Mouse (Mus musculus): Measurements from ENCODE around the gene Sfi1. TPM values are rescaled to one million over a fixed set of nuclear protein-coding genes. Genes with fewer than 3 reads are reported as not detected.

Sfi1 gene
- polyA plus RNA-seq (2015; fragmentation: Nextera tagmentation; extraction: Ambion mirVana) = 4.7 and 9.2 TPM in 2 replicates

GRCm38 (mm10) chr11:3193363-3193762 lies at the start of gene Sfi1:
Gene Sfi1, minus strand, starts transcription at chr11:3193463.

GRCm38 (mm10) chr11:3202231-3202701 lies 9.0 kb upstream of the Sfi1 start, which contains the start of gene Eif4enif1:
Gene Eif4enif1, plus strand, starts transcription at chr11:3202392.

Other genes with a start within 250 kb of the Sfi1 start
- 34.1 and 36.6 TPM in 2 replicates for gene Eif4enif1, start 8.9 kb upstream of the Sfi1 start, polyA plus RNA-seq (2015; fragmentation: Nextera tagmentation; extraction: Ambion mirVana)
- 130 and 132 TPM in 2 replicates for gene Drg1, start 73.0 kb upstream of the Sfi1 start, polyA plus RNA-seq (2015; fragmentation: Nextera tagmentation; extraction: Ambion mirVana)
- 21.2 and 22.8 TPM in 2 replicates for gene Patz1, start 95.4 kb upstream of the Sfi1 start, polyA plus RNA-seq (2015; fragmentation: Nextera tagmentation; extraction: Ambion mirVana)
- 8.5 and 9.0 TPM in 2 replicates for gene Pik3ip1, start 136.9 kb upstream of the Sfi1 start, polyA plus RNA-seq (2015; fragmentation: Nextera tagmentation; extraction: Ambion mirVana)
- 23.6 and 26.8 TPM in 2 replicates for gene Limk2, start 215.7 kb upstream of the Sfi1 start, polyA plus RNA-seq (2015; fragmentation: Nextera tagmentation; extraction: Ambion mirVana)

Data from spleen, postnatal 0 days (tissue).